Mouse (Mus musculus) embryonic facial prominence, embryonic 11.5 days (tissue): ENCODE data around the gene Senp1. TPM values are rescaled to one million over a fixed set of nuclear protein-coding genes. Genes with fewer than 3 reads are reported as not detected.

Experiments
- ATAC-seq: fragments of 200-750 bp; cut with Nextera tagmentation; replicated peaks from 2 replicates; pipeline ENCODE4 v1.8.0; 2017; ENCODE audit warnings: low read depth; ENCODE audit not compliant: insufficient number of reproducible peaks, low FRiP score, low TSS enrichment
- DNase-seq: peaks from one replicate; pipeline ENCODE4 v3.0.0-alpha.2; 2015; ENCODE audit warnings: low spot score
- H3K27ac ChIP-seq: fragments of 300-500 bp; sonication (generic); replicated peaks from 2 replicates; pipeline ENCODE4 v1.5.1; 2014; ENCODE audit warnings: mild to moderate bottlenecking, low read depth, low read length, control low read depth
- H3K27me3 ChIP-seq: fragments of 300-500 bp; sonication (generic); 2 replicates; pipeline ENCODE4 v1.6.1; 2014; ENCODE audit warnings: mild to moderate bottlenecking, low read length, moderate library complexity, mixed read lengths; ENCODE audit not compliant: control insufficient read depth, insufficient read depth
- H3K36me3 ChIP-seq: fragments of 300-500 bp; sonication (generic); replicated peaks from 2 replicates; pipeline ENCODE4 v1.6.1; 2014; ENCODE audit warnings: low read depth, mild to moderate bottlenecking, low read length, moderate library complexity, mixed read lengths; ENCODE audit not compliant: control insufficient read depth, insufficient read depth
- H3K4me1 ChIP-seq: fragments of 300-500 bp; sonication (generic); 2 replicates; pipeline ENCODE4 v1.6.1; 2014; ENCODE audit warnings: low read length, mixed read lengths; ENCODE audit not compliant: control insufficient read depth, insufficient read depth
- H3K4me2 ChIP-seq: fragments of 300-500 bp; sonication (generic); 2 replicates; pipeline ENCODE4 v1.6.1; 2014; ENCODE audit warnings: low read depth, mild to moderate bottlenecking, control low read depth, low read length, moderate library complexity
- H3K4me3 ChIP-seq: fragments of 300-500 bp; sonication (generic); 2 replicates; pipeline ENCODE4 v1.5.1; 2014; ENCODE audit warnings: low read depth, low read length, control low read depth
- H3K9ac ChIP-seq: fragments of 300-500 bp; sonication (generic); replicated peaks from 2 replicates; pipeline ENCODE4 v1.6.1; 2014; ENCODE audit warnings: mild to moderate bottlenecking, control low read depth, low read length
- H3K9me3 ChIP-seq: fragments of 300-500 bp; sonication (generic); replicated peaks from 2 replicates; pipeline ENCODE4 v1.6.1; 2016; ENCODE audit warnings: mild to moderate bottlenecking, low read length, inconsistent platforms, mixed read lengths; ENCODE audit not compliant: control insufficient read depth
- WGBS: fragments of 180-500 bp; shearing (Covaris S2); extraction: QIAGEN DNeasy Blood & Tissue Kit; methylation state at CpG from one replicate; pipeline ENCODE4 v1.1.7; 2014; 5-methylcytosine and 5-hydroxymethylcytosine counted together
- polyA plus RNA-seq: library from polyadenylated mRNA; unstranded; fragments of >200 nt; fragmentation: Nextera tagmentation; extraction: Ambion mirVana; gene quantifications from 2 replicates; pipeline ENCODE4 v1.2.1, GENCODE M21; 2014

Senp1 gene
- 44.2 and 45.7 TPM in 2 replicates for polyA plus RNA-seq

- peak within 1 kb of the TSS; percentile 85 for H3K4me3 ChIP-seq
- H3K4me2 ChIP-seq, result peak within 1 kb of the TSS; percentile 56
- peak; percentile 91 for DNase-seq
- under 1% methylated on average over 52 of the region's 58 CpGs for WGBS
- no peaks in the 10 kb centered on the region for H3K27me3 ChIP-seq
- no peaks in the 10 kb centered on the region for H3K9me3 ChIP-seq
- peak within 1 kb of the TSS; percentile 93 for H3K27ac ChIP-seq
- no peaks in the 10 kb centered on the region for H3K4me1 ChIP-seq
- H3K36me3 ChIP-seq, result no peaks in the 10 kb centered on the region
- H3K9ac ChIP-seq, result peak within 1 kb of the TSS; percentile 97
- peak; percentile 90 for ATAC-seq
These were observed at the start of gene Senp1 for GRCm38 (mm10) chr15:98093121-98094011. Gene Senp1 (minus strand): TSS chr15:98093744.

- ATAC-seq (no peak), DNase-seq (no peak)
- Histone ChIP-seq H3K4me2 (no peak overlapping the region), H3K27ac (no peak overlapping the region), H3K27me3 (no peaks in the 10 kb centered on the region), H3K9ac (no peak overlapping the region), H3K4me1 (no peaks in the 10 kb centered on the region), H3K9me3 (no peaks in the 10 kb centered on the region), H3K4me3 (no peak overlapping the region), H3K36me3 (no peaks in the 10 kb centered on the region; the same call in none of the 2 replicates)
- WGBS, result 74% methylated on average over 10 of the region's 10 CpGs
These were observed 49.0 kb upstream of the Senp1 start for GRCm38 (mm10) chr15:98142515-98142914.

GRCm38 (mm10) chr15:98140809-98141208 lies 47.3 kb upstream of the Senp1 start:
- Histone ChIP-seq H3K4me1 (no peaks in the 10 kb centered on the region), H3K36me3 (no peaks in the 10 kb centered on the region; the same call in none of the 2 replicates), H3K27me3 (no peaks in the 10 kb centered on the region), H3K9me3 (no peaks in the 10 kb centered on the region), H3K27ac (no peak overlapping the region), H3K4me3 (no peak overlapping the region), H3K4me2 (no peak overlapping the region), H3K9ac (no peak overlapping the region)
- 78% methylated on average over 5 of the region's 5 CpGs for WGBS
- DNase-seq, result no peak
- no peak for ATAC-seq

- Histone ChIP-seq H3K4me3 (no peak overlapping the region), H3K9ac (no peak overlapping the region), H3K4me1 (no peaks in the 10 kb centered on the region), H3K27me3 (no peaks in the 10 kb centered on the region), H3K27ac (no peak overlapping the region), H3K36me3 (peaks cover 4% of the 10 kb centered on the region), H3K4me2 (no peak overlapping the region), H3K9me3 (no peaks in the 10 kb centered on the region)
- no peak for ATAC-seq
- DNase-seq, result no peak
- whole genome bisulfite sequencing, result 87% methylated on average over 7 of the region's 7 CpGs
These were observed 46.2 kb upstream of the Senp1 start for GRCm38 (mm10) chr15:98139763-98140162.

- Histone ChIP-seq H3K27ac (no peak overlapping the region), H3K9ac (no peak overlapping the region), H3K4me1 (no peaks in the 10 kb centered on the region), H3K4me2 (no peak overlapping the region), H3K4me3 (no peak overlapping the region), H3K36me3 (peaks cover 4% of the 10 kb centered on the region), H3K27me3 (no peaks in the 10 kb centered on the region), H3K9me3 (no peaks in the 10 kb centered on the region)
- ATAC-seq (no peak), DNase-seq (no peak)
- 92% methylated on average over 9 of the region's 9 CpGs for WGBS
These were observed 43.3 kb upstream of the Senp1 start for GRCm38 (mm10) chr15:98136871-98137270.

GRCm38 (mm10) chr15:98135671-98136070 lies 42.1 kb upstream of the Senp1 start:
- H3K9me3 ChIP-seq, result no peaks in the 10 kb centered on the region
- ATAC-seq (no peak), DNase-seq (no peak)
- H3K27ac ChIP-seq, result no peak overlapping the region
- no peak overlapping the region for H3K4me3 ChIP-seq
- no peak overlapping the region for H3K4me2 ChIP-seq
- no peaks in the 10 kb centered on the region for H3K4me1 ChIP-seq
- H3K36me3 ChIP-seq, result peaks cover 7% of the 10 kb centered on the region
- H3K9ac ChIP-seq, result no peak overlapping the region
- 93% methylated on average over 13 of the region's 13 CpGs for WGBS
- H3K27me3 ChIP-seq, result no peaks in the 10 kb centered on the region

GRCm38 (mm10) chr15:98134666-98135065 lies 41.1 kb upstream of the Senp1 start:
- WGBS, result 79% methylated on average over 3 of the region's 3 CpGs
- Histone ChIP-seq H3K9me3 (no peaks in the 10 kb centered on the region), H3K27me3 (no peaks in the 10 kb centered on the region), H3K4me3 (no peak overlapping the region), H3K27ac (no peak overlapping the region), H3K36me3 (peaks cover 7% of the 10 kb centered on the region), H3K4me1 (no peaks in the 10 kb centered on the region), H3K4me2 (no peak overlapping the region), H3K9ac (no peak overlapping the region)
- ATAC-seq, result no peak
- DNase-seq, result no peak

- H3K4me3 ChIP-seq, result no peak overlapping the region
- H3K9ac ChIP-seq, result no peak overlapping the region
- no peak for ATAC-seq
- H3K4me2 ChIP-seq, result no peak overlapping the region
- H3K36me3 ChIP-seq, result peaks cover 7% of the 10 kb centered on the region
- H3K27me3 ChIP-seq, result no peaks in the 10 kb centered on the region
- no peak for DNase-seq
- no peak overlapping the region for H3K27ac ChIP-seq
- H3K4me1 ChIP-seq, result no peaks in the 10 kb centered on the region
- no peaks in the 10 kb centered on the region for H3K9me3 ChIP-seq
- 95% methylated on average over 4 of the region's 4 CpGs for WGBS
These were observed 40.5 kb upstream of the Senp1 start for GRCm38 (mm10) chr15:98134034-98134433.
